Mouse (Mus musculus): Measurements from ENCODE around the gene Peak1.

GRCm38 (mm10) chr9:56368814-56369213 is 49.1 kb downstream of the Peak1 start:
- TF ChIP-seq CTCF (conservative IDR thresholded peaks at IDR 0.05; ENCODE audit: low read length) = no peak
- TF ChIP-seq NANOG (IDR thresholded peaks at IDR 0.05; ENCODE audit: borderline replicate concordance, low read length) = no peak
- TF ChIP-seq POU5F1 (IDR thresholded peaks at IDR 0.05; ENCODE audit: borderline replicate concordance, low read length) = no peak

Measured in E14TG2a.4 (cell line).